Mouse (Mus musculus) embryonic facial prominence, embryonic 10.5 days (tissue): ENCODE measurements around the gene Stk16. TPM values are rescaled to one million over a fixed set of nuclear protein-coding genes. Genes with fewer than 3 reads are reported as not detected.
A peak's percentile ranks its signal among the peaks of the same experiment; 100 is the strongest.

Experiments used
- DNase-seq: peaks from one replicate; pipeline ENCODE4 v3.0.0-alpha.2; 2017; ENCODE audit warnings: low spot score
- H3K27ac ChIP-seq: fragments of 300-500 bp; sonication (generic); replicated peaks from 2 replicates; pipeline ENCODE4 v1.5.1; 2016; ENCODE audit warnings: mild to moderate bottlenecking
- H3K27me3 ChIP-seq: fragments of 300-500 bp; sonication (generic); replicated peaks from 2 replicates; pipeline ENCODE4 v1.6.1; 2016; ENCODE audit warnings: low read depth, mild to moderate bottlenecking; ENCODE audit not compliant: poor library complexity, severe bottlenecking
- H3K36me3 ChIP-seq: fragments of 300-500 bp; sonication (generic); replicated peaks from 2 replicates; pipeline ENCODE4 v1.6.1; 2016; ENCODE audit warnings: mild to moderate bottlenecking, moderate library complexity
- H3K4me1 ChIP-seq: fragments of 300-500 bp; sonication (generic); 2 replicates; pipeline ENCODE4 v1.6.1; 2016
- H3K4me3 ChIP-seq: fragments of 300-500 bp; sonication (generic); 2 replicates; pipeline ENCODE4 v1.5.1; 2016; ENCODE audit warnings: mild to moderate bottlenecking, moderate library complexity
- H3K9me3 ChIP-seq: fragments of 300-500 bp; sonication (generic); 2 replicates; pipeline ENCODE4 v1.6.1; 2016; ENCODE audit warnings: mild to moderate bottlenecking
- WGBS: fragments of 180-500 bp; shearing (Covaris S2); methylation state at CpG from one replicate; pipeline ENCODE4 v1.1.7; 2016; 5-methylcytosine and 5-hydroxymethylcytosine counted together
- polyA plus RNA-seq: library from polyadenylated mRNA; unstranded; fragments of >200 nt; fragmentation: Nextera tagmentation; extraction: Ambion mirVana; gene quantifications from 2 replicates; pipeline ENCODE4 v1.2.1, GENCODE M21; 2016

Stk16 gene
- polyA plus RNA-seq, result 139 and 145 TPM in 2 replicates

DNA sequence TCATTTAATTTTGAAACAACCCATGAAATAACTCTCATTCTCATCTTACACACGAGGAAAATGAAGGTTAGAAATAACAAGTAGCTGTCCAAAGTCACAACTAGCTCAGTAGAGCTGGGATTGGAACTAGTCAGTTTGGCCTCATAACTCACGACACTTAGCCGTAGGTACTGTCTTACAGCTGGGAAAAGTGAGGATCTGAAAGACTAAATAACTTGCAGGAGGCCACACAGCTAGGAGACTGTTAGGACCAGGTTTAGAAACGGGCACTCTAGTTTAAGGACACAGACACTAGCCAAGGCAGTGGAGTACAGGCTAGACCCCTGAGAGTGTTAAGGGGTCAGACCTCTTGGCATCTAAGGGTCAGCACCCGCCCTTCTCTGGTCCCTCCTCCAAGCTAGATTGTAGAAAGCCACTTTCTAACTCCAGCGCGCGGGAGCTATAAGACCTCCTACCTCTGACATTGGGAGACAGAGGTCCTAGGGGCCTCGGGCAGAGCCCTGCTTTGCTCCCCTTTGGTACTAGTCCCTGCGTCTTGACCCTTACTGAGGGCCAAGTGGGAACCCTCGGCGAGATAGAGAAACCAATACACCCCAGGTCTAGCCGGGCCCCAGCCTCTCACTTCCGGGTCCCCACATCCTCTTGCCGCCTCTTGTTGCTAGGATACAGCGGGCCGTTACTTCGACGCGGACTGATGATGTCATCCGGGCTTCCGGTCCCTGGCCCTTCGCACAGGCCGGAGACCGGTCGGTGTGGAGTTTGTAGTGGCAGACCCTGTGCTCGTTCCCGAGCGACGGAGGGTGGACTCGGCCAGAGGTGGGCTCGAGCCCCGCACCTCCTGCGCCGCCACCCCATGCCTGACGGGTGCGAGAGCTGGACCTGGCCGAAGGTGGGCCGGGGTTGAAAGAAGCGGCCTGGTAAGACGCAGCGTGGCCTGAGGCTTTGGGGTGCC, at the start of gene Stk16, which contains the start of gene Glb1l:
Stk16 (plus strand) TSS at position 703 of the 952 bp plus-strand sequence.
Glb1l (minus strand) TSS at position 678 of the 952 bp plus-strand sequence.
- H3K27ac ChIP-seq, result peak within 1 kb of the TSS; percentile 89

DNA sequence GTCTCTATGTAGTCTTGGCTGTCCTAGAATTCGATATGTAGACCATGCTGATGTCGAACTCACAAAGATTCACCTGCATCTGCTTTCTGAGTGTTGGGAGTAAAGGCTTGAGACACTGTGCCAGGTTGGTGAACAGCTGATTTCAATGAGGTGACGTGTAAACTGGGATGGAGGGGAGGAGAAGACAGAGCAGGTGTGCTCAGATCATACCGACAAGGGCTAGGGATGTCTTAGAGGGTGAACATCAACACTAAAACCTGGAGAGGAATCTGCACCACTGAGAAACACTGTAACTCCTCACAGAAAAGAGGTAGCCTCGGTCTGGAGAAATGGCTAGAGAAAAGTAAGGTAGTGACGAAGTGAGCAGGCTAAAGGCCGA, 42.6 kb upstream of the Stk16 start:
- peak overlapping the region; percentile 88 for H3K27ac ChIP-seq
- DNase-seq, result no peak
- H3K9me3 ChIP-seq, result no peaks in the 10 kb centered on the region
- peak overlapping the region; percentile 79 for H3K4me3 ChIP-seq
- H3K27me3 ChIP-seq, result no peaks in the 10 kb centered on the region
- H3K4me1 ChIP-seq, result peaks cover 15% of the 10 kb centered on the region
- 11% methylated on average over 7 of the region's 7 CpGs for WGBS
- H3K36me3 ChIP-seq, result peaks cover 34% of the 10 kb centered on the region

More for the DNA sequence above, at the start of gene Stk16, which contains the start of gene Glb1l:
- Histone ChIP-seq H3K4me3 (peak within 1 kb of the TSS; percentile 82), H3K36me3 (peaks cover 38% of the 10 kb centered on the region), H3K27me3 (peaks cover 20% of the 10 kb centered on the region; the same call in 1 of the 2 replicates), H3K9me3 (no peaks in the 10 kb centered on the region), H3K4me1 (peaks cover 42% of the 10 kb centered on the region)
- DNase-seq, result peak; percentile 96
- WGBS, result 5% methylated on average over 42 of the region's 42 CpGs

- H3K4me1 ChIP-seq, result peaks cover 15% of the 10 kb centered on the region
- peak within 1 kb of the TSS; percentile 79 for H3K4me3 ChIP-seq
- WGBS, result under 1% methylated on average over 59 of the region's 59 CpGs
- H3K27ac ChIP-seq, result peak within 1 kb of the TSS; percentile 88
- H3K27me3 ChIP-seq, result no peaks in the 10 kb centered on the region
- peaks cover 41% of the 10 kb centered on the region for H3K36me3 ChIP-seq
- H3K9me3 ChIP-seq, result no peaks in the 10 kb centered on the region
- peak; percentile 98 for DNase-seq
These were observed 41.9 kb upstream of the Stk16 start, which contains the start of gene Zfand2b for GRCm38 (mm10) chr1:75168472-75169464. TSS of gene Zfand2b (plus strand) at chr1:75168646.

DNA sequence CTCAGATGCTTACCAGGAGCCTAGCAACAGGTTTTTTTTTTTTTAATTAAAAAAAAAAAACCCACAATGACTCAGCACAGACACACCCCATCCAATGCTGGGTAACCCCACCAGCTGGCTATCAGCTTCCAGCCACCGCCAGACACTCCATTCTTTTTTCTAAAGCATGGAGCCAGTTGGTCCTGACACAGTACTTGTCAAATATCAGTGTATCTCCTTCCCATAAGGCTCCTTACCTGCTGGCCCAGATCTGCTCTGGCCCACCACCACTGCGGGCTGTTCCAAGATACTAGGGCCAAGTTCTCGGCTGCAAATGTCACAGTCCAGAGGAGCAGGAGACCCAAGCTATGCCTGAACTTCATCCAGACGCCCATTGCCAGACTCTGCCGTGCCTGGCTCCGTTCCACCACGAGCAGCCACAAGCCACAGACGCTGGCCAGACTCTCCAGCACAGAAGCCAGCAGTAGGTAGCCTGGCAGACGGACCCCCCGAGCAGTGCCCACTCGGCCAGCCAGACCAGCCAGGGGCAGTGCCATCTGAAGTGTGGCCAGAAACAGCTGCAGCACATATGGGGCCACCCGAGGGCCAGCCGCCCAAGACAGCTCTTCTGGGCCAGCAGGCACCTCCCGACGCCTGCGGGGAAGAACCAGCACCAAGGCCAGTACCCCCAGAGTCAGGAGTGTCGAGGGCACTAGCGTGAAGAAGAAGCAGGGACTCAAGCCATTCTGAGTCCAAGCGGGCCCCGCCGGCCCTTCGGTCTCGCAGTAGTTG, 31.1 kb upstream of the Stk16 start:
- peaks cover 64% of the 10 kb centered on the region for H3K36me3 ChIP-seq
- DNase-seq, result no peak

DNA sequence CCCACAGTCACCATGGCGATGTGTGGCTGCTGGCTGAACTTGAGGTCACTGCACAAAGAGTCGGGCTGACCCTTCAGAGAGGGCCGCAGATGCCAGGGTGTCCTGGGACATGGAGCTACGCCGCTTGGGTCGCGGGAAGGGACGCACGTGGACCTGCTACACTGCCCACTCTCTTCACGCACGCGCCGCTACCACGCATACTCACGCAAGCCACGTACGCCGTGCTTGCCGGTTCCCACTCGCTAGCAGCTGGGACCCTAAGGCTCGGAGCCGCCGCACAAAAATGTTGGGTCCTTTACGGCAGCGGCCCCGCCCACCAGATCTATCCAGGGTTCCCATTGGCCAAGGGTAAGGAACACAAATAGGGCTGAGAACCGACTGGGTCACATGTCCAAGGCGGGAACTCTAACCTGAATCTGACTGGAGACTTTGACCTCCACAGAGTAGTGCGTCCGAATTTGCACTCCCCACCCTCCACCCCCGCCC, 30.5 kb upstream of the Stk16 start, which contains the start of gene Abcb6:
Abcb6 (minus strand) TSS at position 288 of the 486 bp plus-strand sequence.
- peak within 1 kb of the TSS; percentile 81 for H3K4me3 ChIP-seq
- WGBS, result under 1% methylated on average over 31 of the region's 31 CpGs
- H3K27ac ChIP-seq, result peak within 1 kb of the TSS; percentile 85
- H3K9me3 ChIP-seq, result no peaks in the 10 kb centered on the region
- peaks cover 64% of the 10 kb centered on the region for H3K36me3 ChIP-seq
- peak; percentile 94 for DNase-seq
- H3K4me1 ChIP-seq, result peaks cover 27% of the 10 kb centered on the region
- H3K27me3 ChIP-seq, result no peaks in the 10 kb centered on the region

More for the DNA sequence above, 31.1 kb upstream of the Stk16 start:
- peak overlapping the region; percentile 85 for H3K27ac ChIP-seq
- WGBS, result 12% methylated on average over 23 of the region's 23 CpGs
- H3K4me3 ChIP-seq, result peak overlapping the region; percentile 81
- no peaks in the 10 kb centered on the region for H3K27me3 ChIP-seq
- peaks cover 27% of the 10 kb centered on the region for H3K4me1 ChIP-seq
- H3K9me3 ChIP-seq, result no peaks in the 10 kb centered on the region

DNA sequence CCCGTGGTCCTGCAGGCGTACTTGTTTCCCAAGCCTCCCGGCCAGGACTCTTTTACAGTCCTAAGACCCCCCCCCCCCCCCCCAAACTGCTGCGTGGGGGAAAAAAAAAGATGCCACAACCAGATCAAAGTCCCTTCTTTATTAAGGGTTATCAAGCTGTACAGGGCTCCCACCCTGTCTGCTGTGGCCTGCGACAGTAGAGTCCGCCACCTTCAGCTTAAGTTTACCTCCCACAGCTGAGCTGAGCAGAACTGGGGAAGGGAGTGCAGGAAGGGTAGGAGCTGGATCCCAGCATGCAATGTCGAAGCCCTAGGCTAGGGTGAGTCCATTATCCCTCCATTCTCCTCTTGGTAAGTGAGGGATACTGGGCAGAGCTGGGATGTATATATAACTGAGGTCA, 29.9 kb upstream of the Stk16 start:
- WGBS, result 38% methylated on average over 7 of the region's 7 CpGs
- Histone ChIP-seq H3K36me3 (peaks cover 64% of the 10 kb centered on the region), H3K4me1 (peaks cover 27% of the 10 kb centered on the region), H3K9me3 (no peaks in the 10 kb centered on the region), H3K27me3 (no peaks in the 10 kb centered on the region), H3K4me3 (peak overlapping the region; percentile 81), H3K27ac (peak overlapping the region; percentile 85)
- no peak for DNase-seq

- no peaks in the 10 kb centered on the region for H3K9me3 ChIP-seq
- no peak overlapping the region for H3K27ac ChIP-seq
- 83% methylated on average over 4 of the region's 4 CpGs for WGBS
- peaks cover 64% of the 10 kb centered on the region for H3K36me3 ChIP-seq
- no peak for DNase-seq
- no peaks in the 10 kb centered on the region for H3K27me3 ChIP-seq
- H3K4me3 ChIP-seq, result no peak overlapping the region
- peaks cover 27% of the 10 kb centered on the region for H3K4me1 ChIP-seq
These were observed 29.2 kb upstream of the Stk16 start for GRCm38 (mm10) chr1:75181377-75181870.

DNA sequence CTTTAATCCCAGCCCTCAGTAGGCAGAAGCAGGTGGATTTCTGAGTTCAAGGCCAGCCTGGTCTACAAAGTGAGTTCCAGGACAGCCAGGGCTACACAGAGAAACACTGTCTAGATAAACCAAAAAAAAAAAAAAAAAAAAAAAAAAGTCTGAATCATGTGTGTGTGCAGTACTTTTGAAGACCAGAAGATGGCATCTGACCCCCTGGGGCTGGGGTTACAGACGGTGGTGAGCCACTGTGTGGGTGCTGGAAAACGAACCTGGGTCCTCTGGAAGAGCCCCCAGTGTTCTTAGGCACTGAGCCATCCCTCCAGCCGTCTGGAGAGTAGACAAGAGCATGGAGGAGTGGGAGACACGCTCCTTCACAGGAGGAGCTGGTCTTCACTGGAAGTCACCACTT, 28.5 kb upstream of the Stk16 start:
- peaks cover 64% of the 10 kb centered on the region for H3K36me3 ChIP-seq
- H3K9me3 ChIP-seq, result no peaks in the 10 kb centered on the region
- H3K27ac ChIP-seq, result no peak overlapping the region
- peaks cover 27% of the 10 kb centered on the region for H3K4me1 ChIP-seq
- no peak for DNase-seq
- 68% methylated on average over 4 of the region's 4 CpGs for WGBS
- no peak overlapping the region for H3K4me3 ChIP-seq
- H3K27me3 ChIP-seq, result no peaks in the 10 kb centered on the region

- Histone ChIP-seq H3K27ac (no peak overlapping the region), H3K4me3 (no peak overlapping the region), H3K36me3 (peaks cover 69% of the 10 kb centered on the region), H3K27me3 (no peaks in the 10 kb centered on the region), H3K4me1 (peaks cover 10% of the 10 kb centered on the region; the same call in 1 of the 2 replicates), H3K9me3 (no peaks in the 10 kb centered on the region)
- DNase-seq, result no peak
- 92% methylated on average over 11 of the region's 11 CpGs for whole genome bisulfite sequencing
These were observed 25.1 kb upstream of the Stk16 start for GRCm38 (mm10) chr1:75185495-75185894.

GRCm38 (mm10) chr1:75187126-75187525, 23.5 kb upstream of the Stk16 start:
- Histone ChIP-seq H3K4me1 (peaks cover 18% of the 10 kb centered on the region), H3K36me3 (peaks cover 58% of the 10 kb centered on the region), H3K9me3 (no peaks in the 10 kb centered on the region), H3K4me3 (no peak overlapping the region), H3K27me3 (no peaks in the 10 kb centered on the region), H3K27ac (no peak overlapping the region)
- no peak for DNase-seq

DNA sequence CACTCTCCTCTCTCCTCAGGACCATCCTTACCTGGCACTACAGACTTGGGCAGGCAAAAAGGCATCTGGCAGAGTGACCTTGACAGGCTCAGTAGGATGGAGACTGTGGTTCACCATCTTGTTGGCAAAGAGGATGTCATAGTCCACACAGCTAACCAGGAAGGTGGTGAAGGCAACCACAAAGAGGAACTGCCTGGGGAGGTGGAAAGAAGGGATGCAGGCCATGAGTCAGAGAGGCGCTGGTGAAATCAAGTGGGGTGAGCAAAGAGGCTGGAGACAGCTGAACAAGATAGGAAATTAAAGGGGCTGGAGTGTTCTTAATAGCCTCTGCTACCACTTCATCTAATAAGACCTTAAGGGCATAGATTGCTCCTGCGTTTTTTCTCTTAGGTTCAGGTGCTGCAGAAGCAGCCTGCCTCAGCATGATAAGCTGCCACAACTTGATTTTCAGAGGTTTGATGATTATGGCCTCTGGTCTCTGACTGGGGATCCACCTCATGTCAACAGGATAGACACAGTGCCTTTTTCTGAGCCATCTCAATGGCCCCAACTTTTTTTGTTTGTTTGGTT, 22.6 kb upstream of the Stk16 start:
- Histone ChIP-seq H3K27ac (no peak overlapping the region), H3K9me3 (no peaks in the 10 kb centered on the region), H3K4me3 (no peak overlapping the region), H3K4me1 (peaks cover 25% of the 10 kb centered on the region), H3K36me3 (peaks cover 50% of the 10 kb centered on the region), H3K27me3 (no peaks in the 10 kb centered on the region)
- 85% methylated on average over 2 of the region's 2 CpGs for WGBS
- no peak for DNase-seq
